ENCODE assay signal across 47 mouse cellular contexts in genomic region chr6:96167031-96167430, GRCm38 (mm10). TPM values are rescaled to one million over a fixed set of nuclear protein-coding genes. Genes with fewer than 3 reads are reported as not detected.
"Had no signal": no experiment of that assay in that cellular context is flagged by ENCODE, and none has a peak within 500 bp of the region (broad histone marks: within the 10 kb centered on the region; RNA-seq: fewer than 3 reads in every experiment).

No protein-coding gene starts in this region.

- H3K36me3 ChIP-seq: heart, embryonic 10.5 days; heart, embryonic 12.5 days; heart, embryonic 13.5 days; heart, embryonic 15.5 days; hindbrain, embryonic 10.5 days; hindbrain, embryonic 12.5 days; hindbrain, embryonic 13.5 days; hindbrain, embryonic 15.5 days; intestine, embryonic 15.5 days; kidney, embryonic 15.5 days had no signal

- H3K9ac ChIP-seq: heart, embryonic 12.5 days; heart, embryonic 13.5 days; heart, embryonic 15.5 days; hindbrain, embryonic 12.5 days; hindbrain, embryonic 13.5 days; hindbrain, embryonic 14.5 days; hindbrain, embryonic 15.5 days; intestine, embryonic 15.5 days; kidney, embryonic 15.5 days had no signal

- H3K27me3 ChIP-seq: heart, embryonic 12.5 days; heart, embryonic 13.5 days; heart, embryonic 15.5 days; hindbrain, embryonic 12.5 days; hindbrain, embryonic 13.5 days; hindbrain, embryonic 15.5 days; intestine, embryonic 15.5 days; kidney, embryonic 15.5 days had no signal

- H3K4me3 ChIP-seq: heart, embryonic 10.5 days; heart, embryonic 12.5 days; heart, embryonic 13.5 days; heart, embryonic 15.5 days; hindbrain, embryonic 10.5 days; hindbrain, embryonic 12.5 days; hindbrain, embryonic 13.5 days; hindbrain, embryonic 15.5 days; intestine, embryonic 15.5 days; kidney, embryonic 15.5 days; layer of hippocampus, adult 2 months; left cerebral cortex, adult 2 months had no signal

- H3K4me2 ChIP-seq: heart, embryonic 11.5 days; heart, embryonic 12.5 days; heart, embryonic 13.5 days; heart, embryonic 15.5 days; hindbrain, embryonic 12.5 days; hindbrain, embryonic 13.5 days; hindbrain, embryonic 14.5 days; hindbrain, embryonic 15.5 days; intestine, embryonic 15.5 days; kidney, embryonic 15.5 days had no signal

- H3K27ac ChIP-seq: heart, embryonic 10.5 days; heart, embryonic 13.5 days; heart, embryonic 15.5 days; hindbrain, embryonic 10.5 days; hindbrain, embryonic 12.5 days; hindbrain, embryonic 13.5 days; hindbrain, embryonic 14.5 days; hindbrain, embryonic 15.5 days; hindbrain, postnatal 0 days; intestine, embryonic 15.5 days; kidney, embryonic 15.5 days; kidney, postnatal 0 days; layer of hippocampus, adult 2 months; left cerebral cortex, adult 2 months had no signal

- DNase-seq: heart, postnatal 10 days; heart, postnatal 14 days; heart, postnatal 36 days; heart, postnatal 4 days; kidney, adult 11 months; kidney, adult 18-20 months; kidney, adult 2 months; kidney, adult 8-10 months; kidney, adult 9 months; kidney, postnatal 10 days; kidney, postnatal 14 days; kidney, postnatal 25 days; kidney, postnatal 36 days; kidney, postnatal 4 days; layer of hippocampus, adult 9-11 months; layer of hippocampus, postnatal 36 days had no signal

- H3K9me3 ChIP-seq: heart, embryonic 10.5 days; heart, embryonic 12.5 days; heart, embryonic 13.5 days; heart, embryonic 15.5 days; hindbrain, embryonic 10.5 days; hindbrain, embryonic 12.5 days; hindbrain, embryonic 13.5 days; hindbrain, embryonic 15.5 days; intestine, embryonic 15.5 days; kidney, embryonic 15.5 days had no signal

- H3K4me1 ChIP-seq: heart, embryonic 10.5 days; heart, embryonic 12.5 days; heart, embryonic 13.5 days; heart, embryonic 15.5 days; hindbrain, embryonic 10.5 days; hindbrain, embryonic 12.5 days; hindbrain, embryonic 13.5 days; hindbrain, embryonic 15.5 days; intestine, embryonic 15.5 days; kidney, embryonic 15.5 days had no signal

- ATAC-seq: hindbrain, embryonic 16.5 days; hindbrain, postnatal 0 days; inflammation-experienced regulatory T-cells, adult 6 months; intestine, embryonic 15.5 days; intestine, embryonic 16.5 days; intestine, postnatal 0 days had no signal

RNA-seq across cellular contexts. Expression of gene 1700123L14Rik, which starts 1.0 kb away (rescaled TPM):
- total RNA-seq: heart, postnatal 10 days; heart, postnatal 14 days; heart, postnatal 25 days; heart, postnatal 36 days; heart, postnatal 4 days; hematopoietic stem cell, adult 5-6 weeks; hindbrain, postnatal 0 days; layer of hippocampus, adult 18-20 months; layer of hippocampus, adult 2 months; layer of hippocampus, postnatal 10 days; layer of hippocampus, postnatal 36 days; left cerebral cortex, adult 18-20 months; left cerebral cortex, adult 2 months had no signal
- polyA plus RNA-seq: heart, embryonic 10.5 days; heart, embryonic 11.5 days; heart, embryonic 12.5 days; heart, embryonic 13.5 days; heart, embryonic 14.5 days; heart, embryonic 15.5 days; heart, embryonic 16.5 days; heart, postnatal 0 days; hindbrain, embryonic 10.5 days; hindbrain, embryonic 11.5 days; hindbrain, embryonic 12.5 days; hindbrain, embryonic 16.5 days; hindbrain, postnatal 0 days; inflammation-experienced regulatory T-cells, adult 6 months; intestine, embryonic 15.5 days; intestine, embryonic 16.5 days; intestine, postnatal 0 days; kidney, embryonic 14.5 days; kidney, embryonic 15.5 days; kidney, postnatal 0 days; large intestine, adult 2 months had no signal

RNA-seq across cellular contexts. Expression of gene Fam19a1, which starts 54.1 kb away (rescaled TPM):
- total RNA-seq: heart, postnatal 10 days; hematopoietic stem cell, adult 5-6 weeks had no signal
- polyA plus RNA-seq: inflammation-experienced regulatory T-cells, adult 6 months had no signal
